Mouse (Mus musculus) hindbrain, embryonic 13.5 days (tissue): ENCODE results near the gene Tcp11l2. TPM values are rescaled to one million over a fixed set of nuclear protein-coding genes. Genes with fewer than 3 reads are reported as not detected.

Source experiments
- ATAC-seq: fragments of 200-750 bp; cut with Nextera tagmentation; 2 replicates; pipeline ENCODE4 v1.8.0; 2017; ENCODE audit warnings: moderate TSS enrichment; ENCODE audit not compliant: low FRiP score
- H3K27ac ChIP-seq: fragments of 300-500 bp; sonication (generic); 2 replicates; pipeline ENCODE4 v1.5.1; 2015; ENCODE audit warnings: inconsistent platforms, mild to moderate bottlenecking, moderate library complexity
- H3K27me3 ChIP-seq: fragments of 300-500 bp; sonication (generic); 2 replicates; pipeline ENCODE4 v1.6.1; 2015; ENCODE audit warnings: mild to moderate bottlenecking, inconsistent platforms
- H3K36me3 ChIP-seq: fragments of 300-500 bp; sonication (generic); 2 replicates; pipeline ENCODE4 v1.6.1; 2015; ENCODE audit warnings: mild to moderate bottlenecking, inconsistent platforms
- H3K4me1 ChIP-seq: fragments of 300-500 bp; sonication (generic); replicated peaks from 2 replicates; pipeline ENCODE4 v1.6.1; 2015; ENCODE audit warnings: inconsistent platforms
- H3K4me2 ChIP-seq: fragments of 300-500 bp; sonication (generic); 2 replicates; pipeline ENCODE4 v1.6.1; 2015; ENCODE audit warnings: inconsistent platforms, mild to moderate bottlenecking, moderate library complexity
- H3K4me3 ChIP-seq: fragments of 300-500 bp; sonication (generic); 2 replicates; pipeline ENCODE4 v1.5.1; 2015; ENCODE audit warnings: mild to moderate bottlenecking, inconsistent platforms
- H3K9ac ChIP-seq: fragments of 300-500 bp; sonication (generic); 2 replicates; pipeline ENCODE4 v1.6.1; 2015; ENCODE audit warnings: mild to moderate bottlenecking, inconsistent platforms
- H3K9me3 ChIP-seq: fragments of 300-500 bp; sonication (generic); 2 replicates; pipeline ENCODE4 v1.6.1; 2016; ENCODE audit warnings: inconsistent platforms
- WGBS: fragments of 180-500 bp; shearing (Covaris S2); methylation state at CpG from one replicate; pipeline ENCODE4 v1.1.7; 2015; 5-methylcytosine and 5-hydroxymethylcytosine counted together
- polyA plus RNA-seq: library from polyadenylated mRNA; unstranded; fragments of >200 nt; fragmentation: Nextera tagmentation; extraction: Ambion mirVana; gene quantifications from 2 replicates; pipeline ENCODE4 v1.2.1, GENCODE M21; 2015

Gene Tcp11l2
- polyA plus RNA-seq, 1 experiment from 2014 or later: 25.5 TPM

DNA sequence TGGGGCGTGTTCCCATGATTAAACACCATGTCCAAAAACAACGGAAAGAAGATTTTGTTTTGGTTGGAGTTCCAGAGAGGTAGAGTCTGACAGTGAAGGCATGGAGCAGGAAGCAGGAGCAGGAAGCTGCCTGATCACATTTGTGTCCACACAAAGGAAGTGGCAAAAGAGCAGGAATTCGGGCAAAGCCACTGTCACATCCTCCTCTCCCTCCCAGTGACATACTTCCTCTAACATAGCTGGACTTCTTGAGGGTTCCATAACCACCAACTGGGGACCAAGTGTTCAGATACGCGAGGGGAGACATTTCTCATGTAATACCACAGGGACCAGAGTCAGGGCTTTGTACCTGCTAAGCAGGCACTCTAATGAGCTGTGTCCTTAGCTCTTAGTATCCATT lies 70.8 kb downstream of the Tcp11l2 start:
- no peaks in the 10 kb centered on the region for H3K9me3 ChIP-seq
- WGBS: 91% methylated on average over 5 of the region's 5 CpGs
- H3K9ac ChIP-seq: no peak overlapping the region
- peaks cover 7% of the 10 kb centered on the region for H3K4me1 ChIP-seq
- no peak overlapping the region for H3K4me2 ChIP-seq
- 0 out of 2 replicates have a peak overlapping the region, but pooled peaks have one; percentile 14 for H3K27ac ChIP-seq
- no peak overlapping the region for H3K4me3 ChIP-seq
- H3K27me3 ChIP-seq: no peaks in the 10 kb centered on the region
- ATAC-seq: no peak
- H3K36me3 ChIP-seq: peaks cover 33% of the 10 kb centered on the region

DNA sequence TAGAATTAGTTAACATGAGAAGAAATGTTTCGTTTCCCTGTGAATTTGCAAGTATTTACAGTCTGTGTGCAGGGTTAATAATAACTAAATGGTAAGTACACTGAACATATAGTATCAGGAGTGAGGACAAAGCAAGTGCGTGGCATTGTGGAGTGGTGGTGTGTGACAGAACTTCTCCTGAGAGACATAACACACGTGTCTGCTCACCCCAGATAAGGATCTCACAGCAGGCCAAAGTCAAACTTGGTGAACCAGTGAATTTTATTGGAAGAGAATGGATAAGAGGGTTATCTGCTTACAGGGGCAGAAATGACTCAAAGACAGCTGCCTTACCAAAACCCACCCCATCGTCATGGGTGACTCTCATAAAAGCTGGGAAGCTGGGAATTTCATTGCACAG lies 72.5 kb downstream of the Tcp11l2 start:
- H3K27ac ChIP-seq: no peak overlapping the region
- no peak overlapping the region for H3K4me2 ChIP-seq
- H3K27me3 ChIP-seq: no peaks in the 10 kb centered on the region
- H3K4me3 ChIP-seq: no peak overlapping the region
- peaks cover 44% of the 10 kb centered on the region for H3K36me3 ChIP-seq
- no peak overlapping the region for H3K9ac ChIP-seq
- peaks cover 7% of the 10 kb centered on the region for H3K4me1 ChIP-seq
- H3K9me3 ChIP-seq: no peaks in the 10 kb centered on the region
- ATAC-seq: no peak
- WGBS: 90% methylated on average over 4 of the region's 4 CpGs

DNA sequence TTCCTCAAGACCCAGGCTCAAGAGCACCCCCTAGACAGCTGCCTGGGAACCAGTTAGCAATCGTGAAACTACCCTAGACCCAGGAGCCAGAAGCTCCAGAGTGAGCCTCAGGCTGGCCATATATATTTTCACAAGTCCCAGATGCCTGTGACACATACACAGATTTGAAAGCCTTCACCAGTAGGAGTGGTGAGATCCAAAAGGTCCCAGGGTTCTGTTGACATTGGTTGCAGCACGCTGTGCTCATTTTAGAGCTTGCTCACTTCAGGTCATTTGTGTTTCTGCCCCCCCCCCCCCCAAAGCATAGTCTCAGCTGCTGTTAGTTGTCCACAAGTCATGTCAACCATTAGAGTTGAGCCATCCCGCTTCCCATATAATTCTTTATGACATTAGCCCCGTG lies 77.6 kb downstream of the Tcp11l2 start:
- Histone ChIP-seq H3K27me3 (no peaks in the 10 kb centered on the region), H3K4me1 (peaks cover 23% of the 10 kb centered on the region), H3K4me2 (no peak overlapping the region), H3K9ac (no peak overlapping the region), H3K36me3 (peaks cover 26% of the 10 kb centered on the region), H3K27ac (no peak overlapping the region), H3K4me3 (no peak overlapping the region), H3K9me3 (no peaks in the 10 kb centered on the region)
- 79% methylated on average over 4 of the region's 4 CpGs for WGBS
- no peak for ATAC-seq

DNA sequence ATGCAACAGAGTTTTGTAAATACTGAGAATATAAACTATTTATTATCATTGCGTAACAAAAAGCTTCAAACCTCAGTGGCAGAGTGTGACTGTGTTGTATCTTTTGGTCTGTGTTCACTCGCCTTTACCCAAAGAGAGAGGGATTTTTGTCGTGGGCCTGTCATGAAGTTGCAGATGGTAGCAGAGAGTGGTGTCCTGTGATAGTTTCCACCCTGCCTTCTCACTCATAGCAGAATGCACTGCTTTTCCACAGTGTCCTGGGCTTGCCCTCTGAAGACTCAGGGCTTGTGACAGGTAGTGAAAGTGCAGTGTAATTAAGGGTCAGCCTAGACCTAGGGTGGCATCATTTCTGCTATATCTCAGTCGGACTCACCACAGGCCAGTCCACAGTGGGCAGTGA lies 78.3 kb downstream of the Tcp11l2 start:
- no peak for ATAC-seq
- WGBS: 89% methylated on average over 4 of the region's 4 CpGs
- Histone ChIP-seq H3K4me1 (peaks cover 23% of the 10 kb centered on the region), H3K4me3 (no peak overlapping the region), H3K9me3 (no peaks in the 10 kb centered on the region), H3K27me3 (no peaks in the 10 kb centered on the region), H3K9ac (no peak overlapping the region), H3K36me3 (peaks cover 19% of the 10 kb centered on the region), H3K4me2 (no peak overlapping the region), H3K27ac (no peak overlapping the region)

DNA sequence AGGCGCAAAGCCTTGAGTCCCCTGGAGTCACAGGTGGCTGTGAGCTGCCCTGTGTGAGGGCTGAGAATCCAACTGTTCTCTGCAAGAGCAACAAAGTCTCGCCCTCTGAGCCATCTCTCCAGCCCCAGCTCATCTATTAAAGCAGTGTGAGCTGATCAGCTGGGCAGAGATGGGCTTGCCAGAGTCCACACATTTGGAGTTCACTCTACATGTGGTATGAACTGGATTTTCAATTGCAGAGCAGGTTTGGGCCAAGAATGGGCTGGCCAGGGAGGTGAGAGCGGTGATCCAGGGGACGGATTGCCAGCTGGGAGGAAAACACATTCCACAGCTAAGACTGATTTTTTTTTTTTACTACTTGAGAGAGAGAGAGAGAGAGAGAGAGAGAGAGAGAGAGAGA lies 80.2 kb downstream of the Tcp11l2 start:
- no peak overlapping the region for H3K27ac ChIP-seq
- no peaks in the 10 kb centered on the region for H3K27me3 ChIP-seq
- H3K4me2 ChIP-seq: no peak overlapping the region
- ATAC-seq: no peak
- 78% methylated on average over 4 of the region's 4 CpGs for WGBS
- H3K9ac ChIP-seq: no peak overlapping the region
- H3K9me3 ChIP-seq: no peaks in the 10 kb centered on the region
- peaks cover 23% of the 10 kb centered on the region for H3K4me1 ChIP-seq
- no peak overlapping the region for H3K4me3 ChIP-seq
- peaks cover 23% of the 10 kb centered on the region for H3K36me3 ChIP-seq

DNA sequence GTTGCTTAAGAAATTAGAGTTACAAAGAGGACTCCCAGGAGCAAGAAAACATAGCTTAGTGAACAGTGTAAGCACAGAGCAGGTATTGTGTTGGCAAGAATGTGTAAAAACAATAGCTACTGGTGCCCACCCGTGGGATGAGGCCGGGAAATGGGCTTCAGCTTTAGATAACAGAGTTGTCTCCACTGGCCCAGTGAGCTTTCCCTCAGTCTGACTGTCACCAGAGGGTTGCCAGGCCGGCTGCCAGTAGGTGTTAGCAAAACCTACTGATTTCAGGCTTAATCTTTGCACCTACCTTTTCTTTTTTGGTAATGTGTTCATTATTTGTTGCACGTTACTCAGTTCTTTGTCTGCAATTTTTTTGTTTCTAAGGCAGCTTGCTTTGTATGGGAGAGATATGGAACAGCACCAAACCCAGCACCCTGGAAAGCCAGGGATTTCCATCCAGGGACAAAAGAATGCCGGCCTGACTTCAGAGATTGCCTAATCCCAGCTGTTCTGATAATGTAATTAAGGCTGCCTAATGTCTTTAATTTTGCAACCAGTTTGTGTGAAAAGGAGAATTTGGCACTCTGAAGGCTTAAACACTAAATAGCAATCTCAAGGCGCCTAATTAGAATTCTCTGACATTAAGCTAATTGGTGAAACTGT lies 81.1 kb downstream of the Tcp11l2 start:
- peaks cover 23% of the 10 kb centered on the region for H3K4me1 ChIP-seq
- no peak for ATAC-seq
- H3K27ac ChIP-seq: peak overlapping the region; percentile 77
- no peak overlapping the region for H3K4me2 ChIP-seq
- WGBS: 42% methylated on average over 6 of the region's 6 CpGs
- H3K4me3 ChIP-seq: no peak overlapping the region
- no peaks in the 10 kb centered on the region for H3K9me3 ChIP-seq
- H3K27me3 ChIP-seq: no peaks in the 10 kb centered on the region
- H3K36me3 ChIP-seq: peaks cover 28% of the 10 kb centered on the region
- H3K9ac ChIP-seq: peak overlapping the region; percentile 15

DNA sequence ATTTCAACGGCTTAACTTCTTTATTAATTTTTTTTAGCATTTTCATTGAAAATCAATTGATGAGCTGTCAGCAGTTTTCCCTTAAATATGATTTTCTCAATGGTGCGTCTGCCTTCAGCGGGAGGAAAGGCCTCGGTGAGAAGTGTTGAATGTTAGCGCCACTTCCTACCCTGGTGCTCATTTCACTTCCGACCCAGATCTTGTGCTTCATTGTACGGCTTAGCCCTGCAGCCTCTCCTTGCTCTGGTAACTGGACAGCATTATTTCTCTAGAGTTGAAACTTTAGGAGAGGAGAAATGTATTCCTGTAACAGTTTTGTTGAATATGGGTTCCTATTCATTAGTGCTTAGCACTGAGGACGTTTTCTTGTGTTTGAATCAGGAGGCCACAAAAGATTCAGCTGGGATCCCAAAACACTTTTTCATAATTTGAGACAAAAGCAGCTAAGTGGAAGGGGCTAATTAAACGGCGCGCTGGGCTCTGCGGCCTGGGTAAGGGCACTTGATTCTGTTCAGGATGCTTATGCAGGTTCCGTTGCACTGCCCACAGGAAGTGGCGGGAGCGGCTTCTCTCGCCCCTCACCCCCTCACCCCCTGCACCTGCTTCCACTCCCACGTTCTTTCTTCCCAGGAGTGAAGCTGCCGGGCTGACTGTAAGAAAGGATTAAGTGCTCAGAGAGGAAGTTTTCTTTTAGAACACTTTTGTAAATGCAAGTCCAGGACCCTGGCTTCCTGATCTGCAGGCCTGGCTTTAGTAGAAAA lies 81.8 kb downstream of the Tcp11l2 start:
- no peak overlapping the region for H3K9ac ChIP-seq
- H3K4me1 ChIP-seq: peaks cover 23% of the 10 kb centered on the region
- H3K27me3 ChIP-seq: no peaks in the 10 kb centered on the region
- H3K36me3 ChIP-seq: peaks cover 21% of the 10 kb centered on the region
- WGBS: 49% methylated on average over 18 of the region's 18 CpGs
- ATAC-seq: no peak
- H3K4me3 ChIP-seq: no peak overlapping the region
- H3K9me3 ChIP-seq: no peaks in the 10 kb centered on the region
- H3K27ac ChIP-seq: peak overlapping the region; percentile 77; the same call in 1 of the 2 replicates
- H3K4me2 ChIP-seq: no peak overlapping the region

DNA sequence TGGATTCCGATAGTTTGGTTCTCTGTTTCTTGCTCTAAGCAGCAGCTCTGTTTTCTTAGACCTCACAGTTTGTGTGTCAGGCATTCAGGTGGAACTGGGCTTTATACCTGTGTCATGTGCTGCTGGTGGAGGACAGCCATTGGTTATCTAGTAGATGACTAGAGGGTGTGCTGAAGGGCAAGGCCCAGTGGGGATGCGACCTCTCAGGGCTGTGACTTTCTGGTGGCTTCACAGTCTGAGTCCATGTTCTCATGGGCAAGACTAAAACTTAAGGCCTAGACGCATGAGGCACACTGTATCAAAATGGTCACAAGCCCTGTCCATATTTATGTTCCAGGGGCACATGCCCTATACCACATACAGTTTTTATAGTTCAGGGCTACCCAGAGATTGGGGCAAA lies 82.9 kb downstream of the Tcp11l2 start:
- Histone ChIP-seq H3K4me1 (peaks cover 23% of the 10 kb centered on the region), H3K9me3 (no peaks in the 10 kb centered on the region), H3K9ac (no peak overlapping the region), H3K4me2 (no peak overlapping the region), H3K36me3 (peaks cover 23% of the 10 kb centered on the region), H3K27ac (no peak overlapping the region), H3K4me3 (no peak overlapping the region), H3K27me3 (no peaks in the 10 kb centered on the region)
- ATAC-seq: no peak
- 93% methylated on average over 3 of the region's 3 CpGs for WGBS

DNA sequence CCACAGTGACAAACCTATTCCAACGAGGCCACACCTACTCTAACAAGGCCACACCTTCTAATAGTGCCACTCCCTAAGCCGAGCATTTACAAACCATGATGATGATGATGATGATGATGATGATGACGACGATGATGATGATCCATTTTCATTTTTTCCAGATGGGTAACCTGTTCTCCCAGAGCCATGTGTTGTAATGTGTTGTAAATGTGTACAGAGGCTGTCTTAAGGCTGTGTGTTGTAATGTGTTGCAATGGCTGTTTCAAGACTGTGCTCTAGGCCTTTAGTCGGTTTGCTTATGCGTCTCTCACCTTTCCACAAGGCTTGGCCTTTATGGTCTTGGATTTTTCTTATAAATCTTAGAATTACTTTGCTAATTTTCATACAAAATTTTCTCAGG lies 85.7 kb downstream of the Tcp11l2 start:
- peaks cover 16% of the 10 kb centered on the region for H3K4me1 ChIP-seq
- H3K4me3 ChIP-seq: no peak overlapping the region
- no peak overlapping the region for H3K27ac ChIP-seq
- H3K9me3 ChIP-seq: no peaks in the 10 kb centered on the region
- no peak for ATAC-seq
- H3K4me2 ChIP-seq: no peak overlapping the region
- H3K36me3 ChIP-seq: peaks cover 23% of the 10 kb centered on the region
- H3K27me3 ChIP-seq: no peaks in the 10 kb centered on the region
- WGBS: 98% methylated on average over 6 of the region's 6 CpGs
- no peak overlapping the region for H3K9ac ChIP-seq

Other genes starting within 250 kb of the Tcp11l2 start
- gene Nuak1, start 136.0 kb upstream of the Tcp11l2 start, polyA plus RNA-seq: 4.6 and 4.8 TPM in 2 replicates
- gene Ckap4, start 42.6 kb upstream of the Tcp11l2 start, polyA plus RNA-seq: 56.4 and 59.9 TPM in 2 replicates
- gene Polr3b, start 45.7 kb downstream of the Tcp11l2 start, polyA plus RNA-seq: 15.8 and 18.7 TPM in 2 replicates
- 25.1 and 25.9 TPM in 2 replicates for gene Rfx4, start 179.4 kb downstream of the Tcp11l2 start, polyA plus RNA-seq